Mouse (Mus musculus) ES-E14 (cell line): ENCODE measurements at regions not wholly inside any gene's neighbourhood (a gene's known extent, or its start where the extent isn't known, plus 50 kb on each side); places are given as distances from the start of the nearest gene placed in this dataset.

Source experiments
- CHD2 ChIP-seq: IDR thresholded peaks from 2 replicates; pipeline ENCODE4 v1.6.1; 2014; ENCODE audit warnings: mild to moderate bottlenecking, low read depth, low read length, inconsistent platforms
- HCFC1 ChIP-seq: IDR thresholded peaks from 2 replicates; pipeline ENCODE4 v1.6.1; 2012; ENCODE audit warnings: low read length, inconsistent platforms, borderline replicate concordance; ENCODE audit not compliant: insufficient read depth
- ZC3H11A ChIP-seq: IDR thresholded peaks from 2 replicates; pipeline ENCODE4 v1.6.1; 2012; ENCODE audit warnings: low read depth, mild to moderate bottlenecking, inconsistent platforms, low read length, borderline replicate concordance
- ZNF384 ChIP-seq: IDR thresholded peaks from 2 replicates; pipeline ENCODE4 v1.6.1; 2012; ENCODE audit warnings: low read depth, low read length, inconsistent platforms

- TF ChIP-seq HCFC1 (no peak), ZNF384 (no peak), CHD2 (no peak), ZC3H11A (no peak)
Measured at GRCm38 (mm10) chr4:81216123-81216522, 226.5 kb downstream of the Mpdz start.
